Mouse (Mus musculus): ENCODE measurements around the gene Mrps24.

GRCm38 (mm10) chr11:5740599-5740964 is 25.1 kb upstream of the Mrps24 start:
- TF ChIP-seq CTCF (IDR thresholded peaks at IDR 0.05; ENCODE audit: low read depth, low read length) (no peak), POLR2A (IDR thresholded peaks at IDR 0.05; ENCODE audit: borderline replicate concordance, low read depth, low read length) (no peak)
